Mouse (Mus musculus) midbrain, embryonic 13.5 days (tissue): ENCODE results near the gene Grwd1. TPM values are rescaled to one million over a fixed set of nuclear protein-coding genes. Genes with fewer than 3 reads are reported as not detected.

ENCODE experiments used
- ATAC-seq: fragments of 200-750 bp; cut with Nextera tagmentation; 2 replicates; pipeline ENCODE4 v1.8.0; 2017; ENCODE audit warnings: mild to moderate bottlenecking, moderate TSS enrichment, moderate library complexity
- H3K27ac ChIP-seq: fragments of 300-500 bp; sonication (generic); 2 replicates; pipeline ENCODE4 v1.5.1; 2015; ENCODE audit warnings: inconsistent platforms, mild to moderate bottlenecking, moderate library complexity
- H3K27me3 ChIP-seq: fragments of 300-500 bp; sonication (generic); 2 replicates; pipeline ENCODE4 v1.6.1; 2015; ENCODE audit warnings: mild to moderate bottlenecking, inconsistent platforms
- H3K36me3 ChIP-seq: fragments of 300-500 bp; sonication (generic); 2 replicates; pipeline ENCODE4 v1.6.1; 2015; ENCODE audit warnings: mild to moderate bottlenecking, inconsistent platforms
- H3K4me1 ChIP-seq: fragments of 300-500 bp; sonication (generic); replicated peaks from 2 replicates; pipeline ENCODE4 v1.6.1; 2015; ENCODE audit warnings: inconsistent platforms
- H3K4me2 ChIP-seq: fragments of 300-500 bp; sonication (generic); replicated peaks from 2 replicates; pipeline ENCODE4 v1.6.1; 2015; ENCODE audit warnings: moderate library complexity, mild to moderate bottlenecking, inconsistent platforms
- H3K4me3 ChIP-seq: fragments of 300-500 bp; sonication (generic); replicated peaks from 2 replicates; pipeline ENCODE4 v1.5.1; 2015; ENCODE audit warnings: mild to moderate bottlenecking, inconsistent platforms
- H3K9ac ChIP-seq: fragments of 300-500 bp; sonication (generic); replicated peaks from 2 replicates; pipeline ENCODE4 v1.6.1; 2015; ENCODE audit warnings: mild to moderate bottlenecking, inconsistent platforms
- H3K9me3 ChIP-seq: fragments of 300-500 bp; sonication (generic); 2 replicates; pipeline ENCODE4 v1.6.1; 2016; ENCODE audit warnings: mild to moderate bottlenecking, inconsistent platforms
- WGBS: fragments of 180-500 bp; shearing (Covaris S2); methylation state at CpG from one replicate; pipeline ENCODE4 v1.1.7; 2015; 5-methylcytosine and 5-hydroxymethylcytosine counted together
- polyA plus RNA-seq: library from polyadenylated mRNA; unstranded; fragments of >200 nt; fragmentation: Nextera tagmentation; extraction: Ambion mirVana; gene quantifications from 2 replicates; pipeline ENCODE4 v1.2.1, GENCODE M21; 2015

Gene Grwd1
- polyA plus RNA-seq, 1 experiment from 2014 or later, result 39.9 TPM

DNA sequence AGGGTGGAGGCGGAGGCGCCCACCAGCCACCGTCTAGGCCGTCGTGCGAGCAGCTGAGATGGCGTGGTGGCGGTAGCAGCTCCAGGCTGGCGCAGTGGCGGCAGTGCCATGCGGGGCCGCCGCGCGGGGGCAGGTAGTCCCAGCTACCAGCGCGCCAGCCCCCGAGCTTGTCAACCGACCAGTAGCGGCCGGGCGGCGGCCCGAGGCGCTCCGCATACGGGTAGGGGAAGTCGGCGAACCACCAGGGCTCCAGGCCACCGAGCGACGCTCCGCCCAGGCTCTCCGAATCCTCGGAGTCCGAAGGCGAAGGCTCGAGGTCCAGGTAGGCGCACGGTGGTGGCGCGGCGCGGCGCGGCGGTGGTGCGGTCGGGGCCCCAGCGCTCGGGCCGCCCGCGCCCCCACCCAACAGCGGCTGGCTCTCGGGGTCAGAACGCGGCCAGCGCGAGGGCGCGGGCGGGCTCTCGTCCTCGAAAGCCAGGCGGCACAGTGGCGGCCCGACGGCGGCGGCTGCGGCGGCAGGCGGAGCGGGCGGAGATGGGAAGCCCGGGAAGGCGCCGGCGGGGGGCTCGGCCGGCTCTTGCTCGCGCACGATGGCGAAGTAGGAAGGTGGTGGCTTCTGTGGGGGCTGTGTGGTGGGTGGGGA is 2.5 kb upstream of the Grwd1 start:
- Histone ChIP-seq H3K9ac (peak overlapping the region; percentile 32; the same call in 1 of the 2 replicates), H3K27me3 (peaks cover 64% of the 10 kb centered on the region), H3K36me3 (peaks cover 12% of the 10 kb centered on the region), H3K4me1 (peaks cover 35% of the 10 kb centered on the region), H3K9me3 (no peaks in the 10 kb centered on the region), H3K4me3 (peak overlapping the region; percentile 31), H3K27ac (no peak overlapping the region), H3K4me2 (peak overlapping the region; percentile 49)
- under 1% methylated on average over 80 of the region's 86 CpGs for WGBS
- no peak for ATAC-seq

GRCm38 (mm10) chr7:45832428-45832827 is 1.7 kb upstream of the Grwd1 start:
- peak overlapping the region; percentile 23; the same call in 1 of the 2 replicates for H3K9ac ChIP-seq
- peaks cover 20% of the 10 kb centered on the region for H3K36me3 ChIP-seq
- H3K9me3 ChIP-seq, result no peaks in the 10 kb centered on the region
- H3K4me3 ChIP-seq, result peak overlapping the region; percentile 31
- H3K4me1 ChIP-seq, result peaks cover 35% of the 10 kb centered on the region
- H3K27me3 ChIP-seq, result peaks cover 60% of the 10 kb centered on the region
- peak overlapping the region; percentile 49 for H3K4me2 ChIP-seq
- ATAC-seq, result no peak
- WGBS, result 11% methylated on average over 30 of the region's 30 CpGs
- H3K27ac ChIP-seq, result no peak overlapping the region

GRCm38 (mm10) chr7:45831128-45831525 is 383 bp upstream of the Grwd1 start:
- Histone ChIP-seq H3K36me3 (peaks cover 33% of the 10 kb centered on the region), H3K9ac (peak overlapping the region; percentile 69; the same call in 1 of the 2 replicates), H3K27ac (peak overlapping the region; percentile 90), H3K4me1 (peaks cover 35% of the 10 kb centered on the region), H3K4me3 (peak overlapping the region; percentile 70), H3K27me3 (peaks cover 49% of the 10 kb centered on the region), H3K4me2 (peak overlapping the region; percentile 89), H3K9me3 (no peaks in the 10 kb centered on the region)
- no peak; the same call in 1 of the 2 replicates for ATAC-seq
- 17% methylated on average over 5 of the region's 5 CpGs for WGBS

GRCm38 (mm10) chr7:45826631-45827030 is 4.1 kb downstream of the Grwd1 start:
- H3K4me3 ChIP-seq, result no peak overlapping the region
- H3K9me3 ChIP-seq, result no peaks in the 10 kb centered on the region
- peaks cover 63% of the 10 kb centered on the region for H3K36me3 ChIP-seq
- H3K27me3 ChIP-seq, result peaks cover 5% of the 10 kb centered on the region
- 98% methylated on average over 7 of the region's 7 CpGs for WGBS
- no peak for ATAC-seq
- H3K27ac ChIP-seq, result no peak overlapping the region
- no peak overlapping the region for H3K4me2 ChIP-seq
- peaks cover 17% of the 10 kb centered on the region for H3K4me1 ChIP-seq
- H3K9ac ChIP-seq, result no peak overlapping the region

- no peak for ATAC-seq
- WGBS, result 67% methylated on average over 7 of the region's 7 CpGs
Observed at GRCm38 (mm10) chr7:45824598-45824997, 6.1 kb downstream of the Grwd1 start, which contains the start of gene Kcnj14. Kcnj14 (minus strand) TSS chr7:45824782.

GRCm38 (mm10) chr7:45820913-45821312 is 9.8 kb downstream of the Grwd1 start:
- ATAC-seq, result no peak
- Histone ChIP-seq H3K27ac (no peak overlapping the region), H3K9me3 (no peaks in the 10 kb centered on the region)

More at GRCm38 (mm10) chr7:45824598-45824997, 6.1 kb downstream of the Grwd1 start, which contains the start of gene Kcnj14:
- H3K9ac ChIP-seq, result no peak within 1 kb of the TSS
- no peak within 1 kb of the TSS for H3K4me2 ChIP-seq
- H3K27me3 ChIP-seq, result peaks cover 11% of the 10 kb centered on the region
- H3K4me1 ChIP-seq, result peaks cover 3% of the 10 kb centered on the region
- peaks cover 63% of the 10 kb centered on the region for H3K36me3 ChIP-seq
- H3K4me3 ChIP-seq, result no peak within 1 kb of the TSS
- no peaks in the 10 kb centered on the region for H3K9me3 ChIP-seq
- H3K27ac ChIP-seq, result no peak within 1 kb of the TSS

GRCm38 (mm10) chr7:45819843-45820242 is 10.9 kb downstream of the Grwd1 start:
- H3K4me1 ChIP-seq, result peaks cover 13% of the 10 kb centered on the region
- H3K27ac ChIP-seq, result no peak overlapping the region
- H3K9ac ChIP-seq, result no peak overlapping the region
- H3K4me3 ChIP-seq, result no peak overlapping the region; the same call in 1 of the 2 replicates
- no peaks in the 10 kb centered on the region for H3K9me3 ChIP-seq
- no peak for ATAC-seq
- peaks cover 22% of the 10 kb centered on the region for H3K27me3 ChIP-seq
- H3K4me2 ChIP-seq, result 0 out of 2 replicates have a peak overlapping the region, but pooled peaks have one; percentile 6
- H3K36me3 ChIP-seq, result peaks cover 16% of the 10 kb centered on the region
- WGBS, result 10% methylated on average over 24 of the region's 25 CpGs

More at GRCm38 (mm10) chr7:45820913-45821312, 9.8 kb downstream of the Grwd1 start:
- Histone ChIP-seq H3K4me2 (no peak overlapping the region), H3K4me1 (peaks cover 2% of the 10 kb centered on the region), H3K9ac (no peak overlapping the region), H3K36me3 (peaks cover 27% of the 10 kb centered on the region), H3K27me3 (peaks cover 22% of the 10 kb centered on the region), H3K4me3 (no peak overlapping the region)

DNA sequence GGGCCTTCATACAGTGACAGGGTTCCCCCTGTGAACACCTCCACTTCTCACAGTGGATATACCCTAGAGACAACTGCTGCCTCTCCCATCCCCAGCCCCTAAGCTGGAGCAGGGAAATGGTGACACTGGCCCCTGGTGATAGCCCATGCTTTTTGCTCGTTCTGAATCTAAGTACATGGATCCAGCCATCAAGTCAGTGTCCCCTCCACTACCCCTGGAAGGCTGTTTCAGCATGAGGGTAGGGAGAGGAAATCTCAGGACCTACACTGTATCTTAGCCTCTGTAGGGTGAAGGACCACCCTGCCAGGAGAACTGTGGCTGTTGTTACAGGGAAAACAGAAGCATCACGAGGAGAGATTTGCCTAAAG is 14.8 kb downstream of the Grwd1 start:
- ATAC-seq, result no peak
- Histone ChIP-seq H3K4me3 (no peak overlapping the region), H3K27me3 (peaks cover 22% of the 10 kb centered on the region), H3K4me2 (peak overlapping the region; percentile 53; the same call in 1 of the 2 replicates), H3K36me3 (peaks cover 20% of the 10 kb centered on the region), H3K4me1 (peaks cover 36% of the 10 kb centered on the region), H3K9ac (peak overlapping the region; percentile 19; the same call in 1 of the 2 replicates), H3K27ac (peak overlapping the region; percentile 70), H3K9me3 (no peaks in the 10 kb centered on the region)
- WGBS, result 23% methylated on average over 2 of the region's 2 CpGs

DNA sequence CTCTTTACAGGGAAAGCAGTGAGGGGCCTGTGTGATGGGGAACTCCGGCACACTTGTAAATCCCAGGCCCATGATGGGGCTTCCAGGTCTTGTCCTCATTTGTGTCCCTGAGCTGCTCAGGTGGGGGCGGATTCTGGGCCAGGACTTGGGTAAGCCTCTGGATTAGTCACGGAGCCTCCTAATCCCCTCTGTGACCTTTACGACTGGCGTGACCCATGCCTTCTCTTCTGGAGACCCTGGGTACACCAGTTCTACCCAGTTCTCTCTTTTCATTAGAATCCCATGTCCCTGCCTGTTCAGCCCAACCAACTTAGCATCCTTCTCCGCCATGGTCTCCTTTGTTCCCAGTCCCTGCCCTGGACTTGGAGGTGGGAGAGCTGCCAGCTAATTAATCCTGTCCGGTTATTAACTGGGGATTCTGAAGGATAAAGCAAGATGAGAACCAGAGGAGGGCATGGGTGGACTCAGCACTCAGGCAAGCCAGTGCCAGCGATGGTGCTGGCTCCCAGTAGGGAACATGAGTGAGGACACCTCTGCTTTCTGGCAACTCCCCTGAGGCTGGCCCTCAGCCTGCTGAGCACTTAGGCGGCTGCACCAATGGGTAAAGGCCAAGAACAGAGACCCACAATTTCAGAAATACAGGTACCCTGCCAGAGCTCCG is 15.3 kb downstream of the Grwd1 start:
- no peak for ATAC-seq
- WGBS, result 18% methylated on average over 10 of the region's 10 CpGs
- H3K4me3 ChIP-seq, result peak overlapping the region; percentile 31; the same call in 1 of the 2 replicates
- H3K27ac ChIP-seq, result peak overlapping the region; percentile 70
- H3K4me1 ChIP-seq, result peaks cover 36% of the 10 kb centered on the region
- H3K9ac ChIP-seq, result peak overlapping the region; percentile 19
- peaks cover 19% of the 10 kb centered on the region for H3K27me3 ChIP-seq
- H3K4me2 ChIP-seq, result peak overlapping the region; percentile 53
- peaks cover 25% of the 10 kb centered on the region for H3K36me3 ChIP-seq
- H3K9me3 ChIP-seq, result no peaks in the 10 kb centered on the region

DNA sequence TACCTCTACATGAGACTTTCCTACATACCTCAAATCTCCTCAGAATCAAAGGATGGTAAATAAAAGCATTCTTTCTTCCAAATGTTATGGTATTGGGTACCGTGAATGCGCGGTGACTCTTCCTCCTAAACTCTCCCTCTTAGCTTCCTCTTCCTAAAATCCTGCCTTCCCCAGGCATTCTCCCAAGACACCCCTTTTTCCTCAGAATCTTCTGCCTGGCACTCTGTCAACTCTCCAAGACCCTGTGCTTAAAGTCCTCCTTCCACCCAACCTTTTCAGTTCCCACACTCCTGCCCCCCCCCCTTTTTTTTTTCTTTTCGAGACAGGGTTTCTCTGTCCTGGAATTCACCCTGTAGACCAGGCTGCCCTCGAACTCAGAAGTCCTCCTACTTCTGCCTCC is 15.9 kb downstream of the Grwd1 start:
- Histone ChIP-seq H3K36me3 (peaks cover 31% of the 10 kb centered on the region), H3K27me3 (peaks cover 12% of the 10 kb centered on the region), H3K9ac (no peak overlapping the region; the same call in 1 of the 2 replicates), H3K27ac (peak overlapping the region; percentile 70), H3K4me3 (peak overlapping the region; percentile 31), H3K4me2 (peak overlapping the region; percentile 53), H3K4me1 (peaks cover 36% of the 10 kb centered on the region), H3K9me3 (no peaks in the 10 kb centered on the region)
- no peak for ATAC-seq
- under 1% methylated on average over 5 of the region's 5 CpGs for WGBS

GRCm38 (mm10) chr7:45813787-45814779 is 16.7 kb downstream of the Grwd1 start, which contains the start of gene Cyth2:
Cyth2 (minus strand) TSS chr7:45814581.
- peak within 1 kb of the TSS; percentile 94 for H3K4me2 ChIP-seq
- ATAC-seq, result peak; percentile 99
- H3K4me3 ChIP-seq, result peak within 1 kb of the TSS; percentile 91
- H3K36me3 ChIP-seq, result peaks cover 39% of the 10 kb centered on the region
- H3K27me3 ChIP-seq, result peaks cover 9% of the 10 kb centered on the region
- peaks cover 42% of the 10 kb centered on the region for H3K4me1 ChIP-seq
- H3K9ac ChIP-seq, result peak within 1 kb of the TSS; percentile 99
- WGBS, result under 1% methylated on average over 61 of the region's 92 CpGs
- H3K9me3 ChIP-seq, result no peaks in the 10 kb centered on the region
- peak within 1 kb of the TSS; percentile 100 for H3K27ac ChIP-seq
